Mouse (Mus musculus) urinary bladder, adult 2 months (tissue): ENCODE data around the gene Gmds. TPM values are rescaled to one million over a fixed set of nuclear protein-coding genes. Genes with fewer than 3 reads are reported as not detected.
A peak's percentile ranks its signal among the peaks of the same experiment; 100 is the strongest.

ENCODE experiments used
- DNase-seq: peaks from one replicate; pipeline ENCODE4 v3.0.0; 2022; ENCODE audit warnings: low spot score
- polyA plus RNA-seq: library from polyadenylated mRNA; depleted of rRNA; stranded (reverse); fragments of >200 nt; gene quantifications from 2 replicates; pipeline ENCODE4 v1.2.3, GENCODE M21; 2012

Gene Gmds
- polyA plus RNA-seq, 1 experiment = 15.4 TPM

DNA sequence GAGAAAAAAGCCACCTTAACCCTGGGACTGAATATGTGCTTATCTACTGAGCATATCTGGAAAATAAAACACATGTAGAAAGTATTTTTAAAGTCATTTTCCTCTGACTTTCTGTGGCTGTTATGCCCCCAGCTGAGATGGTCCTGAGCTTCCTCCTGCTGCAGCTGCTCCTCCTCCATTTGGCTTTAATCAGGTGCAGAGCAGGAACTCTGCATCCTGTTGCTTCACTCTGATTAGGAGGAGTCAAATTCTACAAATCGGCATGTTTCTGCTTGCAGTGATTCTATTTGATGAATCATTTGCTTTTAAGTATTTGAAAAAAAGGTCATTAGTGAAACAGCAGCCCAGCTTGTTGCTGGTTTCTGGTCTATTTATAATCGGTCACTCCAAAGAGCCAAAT, 177.0 kb downstream of the Gmds start:
- no peak for DNase-seq

DNA sequence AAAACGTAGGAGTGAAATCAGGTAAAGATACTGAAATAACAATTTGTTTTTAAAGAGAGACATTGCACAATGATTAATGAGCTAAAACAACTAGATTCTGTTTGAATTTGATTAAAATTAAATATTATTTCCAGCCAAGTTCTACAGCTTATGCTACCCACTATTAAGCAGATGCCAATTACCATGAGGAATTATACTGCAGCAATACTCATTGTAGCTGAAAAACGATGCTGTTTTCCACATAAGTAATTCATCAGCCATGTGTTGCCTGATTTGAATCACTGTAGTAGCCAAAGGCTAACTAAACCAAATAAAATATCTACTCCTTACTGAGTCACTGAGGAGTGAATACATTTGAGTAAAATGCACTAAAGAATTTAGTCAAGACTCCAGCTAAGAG, 180.3 kb downstream of the Gmds start:
- DNase-seq = no peak

DNA sequence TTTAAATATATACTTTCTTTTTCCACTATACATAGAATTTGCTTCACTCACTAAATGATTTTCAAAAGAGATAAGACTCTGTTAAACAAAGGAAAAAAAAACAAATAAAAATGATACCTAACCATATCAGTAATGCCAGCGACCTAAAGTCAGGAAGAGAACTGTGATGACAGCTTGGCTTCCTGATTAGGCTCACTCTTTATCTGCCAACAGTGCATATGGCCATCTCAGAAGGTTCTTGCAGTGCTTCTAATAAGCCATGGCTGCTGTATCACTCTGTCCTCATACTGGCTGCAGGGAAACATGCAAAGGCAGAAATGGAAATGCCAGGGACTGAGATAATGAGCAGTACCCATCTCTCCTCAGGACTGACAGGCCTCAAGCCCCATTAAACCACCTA, 192.6 kb downstream of the Gmds start:
- no peak for DNase-seq

DNA sequence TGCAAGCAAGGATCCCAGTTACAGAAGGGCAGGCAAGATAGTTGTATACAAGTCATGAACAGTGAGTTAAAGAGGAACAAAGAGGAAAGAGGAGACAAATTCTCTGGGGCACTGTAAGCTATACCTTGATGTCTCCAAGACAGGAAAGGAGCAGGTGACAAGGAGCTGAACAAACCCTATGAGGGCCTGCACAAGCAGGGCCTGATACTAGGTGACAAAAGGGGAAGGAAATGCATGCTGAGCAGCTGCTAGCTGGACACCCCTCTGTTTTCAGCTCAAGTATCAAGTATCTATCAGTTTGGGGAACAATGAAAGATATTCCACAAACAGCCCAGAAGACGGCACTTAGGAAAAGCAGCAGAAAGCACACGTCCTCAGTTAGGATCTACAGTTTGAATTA, 193.4 kb downstream of the Gmds start:
- DNase-seq = no peak

DNA sequence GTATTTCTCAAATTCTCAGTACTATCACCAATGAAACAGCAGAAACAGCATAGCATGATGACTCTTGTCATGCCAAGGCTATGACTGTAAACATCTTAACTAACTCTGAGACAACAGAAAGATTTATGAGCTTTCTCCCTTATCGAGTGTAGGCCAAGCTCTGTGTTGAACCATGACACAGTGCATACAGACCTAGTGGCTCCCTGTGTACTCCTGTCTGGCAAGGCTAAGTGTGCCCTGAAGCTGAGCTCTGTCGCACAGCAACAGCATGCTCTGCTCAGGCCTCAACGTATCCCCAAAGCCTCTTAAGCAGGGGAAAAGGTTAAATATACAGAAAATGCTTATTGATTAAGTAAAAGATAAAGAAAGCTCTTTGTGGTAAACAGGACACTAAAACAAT, 194.9 kb downstream of the Gmds start:
- peak; percentile 20 for DNase-seq

DNA sequence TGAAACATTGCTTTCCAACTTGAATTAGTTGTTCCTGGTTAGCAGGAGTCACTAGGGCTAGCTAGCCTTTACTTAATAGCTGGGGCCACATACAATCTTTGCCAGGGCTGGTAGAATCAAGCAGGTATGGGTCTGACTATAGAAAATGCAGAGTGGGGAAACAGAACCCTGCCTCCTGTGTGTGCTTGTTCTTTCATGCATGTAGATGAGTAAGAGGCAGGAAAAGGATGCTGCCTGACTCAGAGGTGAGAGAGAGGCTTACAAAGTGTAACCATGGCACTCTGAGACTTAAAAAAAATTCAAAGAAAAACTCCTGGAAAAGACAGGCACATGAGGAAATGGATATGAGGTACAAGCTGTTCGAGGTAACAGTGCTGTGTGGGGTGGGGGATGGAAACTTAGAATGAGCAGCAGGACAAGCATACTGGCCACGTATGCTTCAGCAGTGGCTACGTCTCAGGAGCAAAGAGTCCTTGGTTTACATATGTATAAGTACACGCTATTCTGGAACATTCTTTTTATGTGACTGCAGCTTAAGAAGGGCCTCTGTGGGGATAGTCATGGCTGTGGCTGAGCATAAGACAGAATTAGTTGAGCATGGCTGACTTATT, 203.8 kb downstream of the Gmds start:
- DNase-seq = no peak

DNA sequence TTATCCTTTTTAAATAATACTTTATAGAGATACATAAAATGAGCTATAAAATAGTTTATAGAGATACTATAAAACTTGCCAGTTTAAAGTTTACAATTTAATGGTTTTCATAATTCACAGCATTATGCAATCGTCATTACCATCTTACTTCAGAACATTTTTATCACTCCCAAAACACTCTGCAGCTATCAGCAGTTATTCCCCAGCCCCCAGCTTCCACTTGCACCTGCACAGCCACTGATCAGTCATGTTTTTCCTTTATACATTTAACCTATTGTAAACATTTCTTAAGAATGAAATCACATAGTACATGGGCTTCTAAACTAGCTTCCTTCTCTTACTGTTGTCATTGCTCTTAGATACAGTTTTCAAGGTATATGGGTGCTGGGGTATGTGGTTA, 208.6 kb downstream of the Gmds start:
- DNase-seq = no peak

DNA sequence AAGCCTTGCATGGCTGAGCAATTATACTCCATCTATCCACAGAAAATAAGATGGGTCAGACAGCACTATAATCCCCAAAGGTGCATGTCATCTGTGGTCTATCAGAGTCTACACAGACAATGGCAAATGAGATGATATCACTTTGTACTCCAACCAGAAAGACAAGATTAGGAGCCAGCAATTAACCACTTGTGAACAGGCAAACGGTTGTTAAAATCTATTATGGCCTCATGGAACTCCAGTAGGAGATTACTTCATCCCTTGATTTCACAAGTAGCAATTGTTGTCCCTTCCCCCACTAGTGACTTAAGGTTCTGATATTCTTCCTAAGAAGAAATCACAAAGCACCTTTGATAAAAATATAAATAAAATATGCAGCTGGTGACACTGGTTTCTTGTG, 220.2 kb downstream of the Gmds start:
- DNase-seq = no peak

DNA sequence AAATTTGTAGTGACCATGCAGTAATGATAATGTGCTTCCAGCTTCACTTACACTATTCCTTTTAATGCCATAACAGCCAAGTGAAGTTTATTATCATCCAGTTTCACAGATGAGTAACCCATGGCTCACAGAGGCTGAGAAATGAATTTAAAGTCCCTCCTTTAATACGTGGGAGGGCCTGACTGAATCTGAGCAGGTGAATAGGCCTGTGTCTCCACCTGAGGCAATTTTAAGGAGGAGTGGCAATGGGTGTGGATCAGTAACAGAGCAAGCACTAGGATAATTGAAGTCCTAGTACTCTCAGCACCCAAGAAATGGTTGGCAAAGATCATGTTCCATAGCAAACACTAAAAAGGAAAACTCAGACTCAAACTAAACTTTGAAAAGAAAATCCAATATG, 223.1 kb downstream of the Gmds start:
- no peak for DNase-seq

DNA sequence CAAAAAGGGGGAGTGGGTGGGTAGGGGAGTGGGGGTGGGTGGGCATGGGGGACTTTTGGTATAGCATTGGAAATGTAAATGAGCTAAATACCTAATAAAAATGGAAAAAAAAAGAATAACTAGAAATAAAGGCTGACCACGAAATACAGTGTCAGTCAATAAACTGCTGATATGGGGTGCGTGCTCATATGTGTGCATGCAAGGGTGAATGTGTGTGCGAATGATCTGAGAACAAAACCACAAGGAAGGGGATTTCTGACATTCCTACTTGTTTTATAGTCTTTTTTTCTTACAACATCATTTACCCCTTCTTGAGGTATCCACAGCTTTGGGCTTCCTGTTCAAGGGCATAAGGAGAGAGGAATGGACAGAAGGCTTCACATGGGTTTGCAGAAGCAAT, 224.7 kb downstream of the Gmds start:
- DNase-seq = no peak

DNA sequence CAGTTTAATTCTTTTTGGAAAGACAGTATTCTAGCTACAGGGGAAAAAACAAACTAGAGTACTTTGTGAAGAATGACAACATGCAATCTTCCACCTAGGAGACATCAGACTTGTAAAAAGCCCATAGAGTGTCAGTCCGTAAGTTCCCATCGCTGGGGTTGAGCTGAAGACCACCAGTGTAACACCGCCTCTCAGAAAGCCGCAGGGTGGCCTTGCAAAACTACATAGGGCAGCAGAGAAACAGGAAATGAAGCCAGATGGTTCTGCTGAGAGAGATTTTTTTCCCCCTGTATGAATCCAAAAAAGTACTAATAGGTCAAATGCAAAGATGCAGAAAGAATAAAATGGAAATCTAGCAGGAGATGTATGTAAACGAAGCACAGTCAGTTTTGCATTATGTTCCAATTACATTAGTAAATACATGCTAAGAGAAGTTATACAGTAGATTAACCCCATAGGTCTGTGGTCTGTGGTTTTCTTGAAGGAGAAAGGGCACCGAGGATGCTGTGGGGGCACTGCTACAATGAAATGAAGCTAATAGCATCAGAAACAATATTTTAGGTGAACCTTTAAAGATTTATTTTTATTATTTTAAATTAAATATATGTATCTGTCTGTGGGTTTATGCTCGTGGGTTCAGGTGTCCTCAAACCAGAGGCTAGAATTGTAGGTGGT, 250.1 kb downstream of the Gmds start:
- no peak for DNase-seq

DNA sequence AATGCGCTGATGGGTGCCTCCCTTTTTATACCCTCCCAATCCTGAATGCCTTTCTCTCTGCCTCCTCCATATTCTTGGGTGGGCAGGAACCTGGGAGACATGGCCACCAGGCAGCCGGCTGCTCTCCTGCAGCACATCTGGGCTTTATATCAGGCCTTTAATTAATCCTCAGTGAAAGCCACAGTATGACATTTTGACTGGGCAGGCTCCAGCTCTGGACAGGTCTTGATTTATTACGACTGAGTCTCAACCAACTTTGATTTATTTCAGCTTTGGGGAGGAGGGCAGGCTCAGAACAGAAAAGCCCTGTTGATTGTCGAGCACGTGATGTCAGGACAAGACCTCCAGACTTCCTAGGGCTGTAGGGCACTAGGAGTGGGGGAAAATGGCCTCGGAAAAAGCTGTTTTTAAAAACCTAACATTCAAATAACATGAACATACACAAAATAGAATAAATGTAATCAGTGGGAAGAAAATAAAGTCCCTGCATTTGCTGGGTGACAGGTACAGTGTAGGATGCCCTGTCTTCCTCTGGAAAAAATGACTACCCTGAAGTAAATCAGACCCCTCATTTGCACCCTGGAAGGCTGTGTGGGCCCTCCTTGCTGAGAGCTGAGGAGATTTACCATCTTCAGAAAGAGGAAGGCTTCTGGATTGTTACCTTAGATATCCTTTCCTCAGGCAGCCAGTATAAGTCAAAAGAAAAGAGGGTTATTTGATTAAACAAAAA, 257.9 kb downstream of the Gmds start:
- DNase-seq = no peak

DNA sequence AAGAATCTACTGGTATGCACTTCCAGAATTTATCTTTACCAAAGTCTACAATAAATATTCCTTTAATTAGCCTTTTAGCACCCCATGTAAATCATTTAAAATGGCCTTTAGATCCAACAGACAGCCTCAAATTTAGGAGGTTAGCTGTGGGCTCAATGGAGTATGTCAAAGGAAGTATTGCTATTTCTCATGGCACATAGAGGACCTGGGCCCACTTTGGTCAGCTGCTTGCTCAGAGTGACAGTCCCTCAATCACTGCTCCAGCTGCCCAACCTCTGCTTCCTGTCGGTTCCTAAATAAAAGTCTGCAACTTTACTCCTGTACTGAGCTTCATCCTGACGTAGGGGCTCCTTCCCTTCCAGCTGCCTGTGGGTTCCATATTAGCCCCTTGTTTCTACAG, 264.9 kb downstream of the Gmds start:
- no peak for DNase-seq

DNA sequence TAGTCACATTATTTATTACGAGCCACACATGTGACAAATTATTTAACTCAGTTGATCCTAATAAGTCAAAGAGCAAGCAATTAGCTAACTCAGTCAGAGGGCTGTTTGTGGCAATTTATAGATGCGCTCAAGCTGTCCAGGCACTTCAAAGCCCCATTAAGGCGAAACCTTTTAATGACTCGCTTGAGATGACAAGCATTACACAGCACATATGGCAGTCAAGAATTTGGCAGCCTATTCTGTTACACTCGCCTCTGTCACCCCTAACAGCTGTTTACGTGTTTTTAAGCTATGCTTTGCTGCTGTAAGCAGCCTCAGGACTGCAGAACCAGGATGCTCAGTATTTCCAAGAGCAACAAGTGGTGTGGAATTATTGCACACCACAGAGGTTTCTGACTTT, 283.2 kb downstream of the Gmds start:
- no peak for DNase-seq

DNA sequence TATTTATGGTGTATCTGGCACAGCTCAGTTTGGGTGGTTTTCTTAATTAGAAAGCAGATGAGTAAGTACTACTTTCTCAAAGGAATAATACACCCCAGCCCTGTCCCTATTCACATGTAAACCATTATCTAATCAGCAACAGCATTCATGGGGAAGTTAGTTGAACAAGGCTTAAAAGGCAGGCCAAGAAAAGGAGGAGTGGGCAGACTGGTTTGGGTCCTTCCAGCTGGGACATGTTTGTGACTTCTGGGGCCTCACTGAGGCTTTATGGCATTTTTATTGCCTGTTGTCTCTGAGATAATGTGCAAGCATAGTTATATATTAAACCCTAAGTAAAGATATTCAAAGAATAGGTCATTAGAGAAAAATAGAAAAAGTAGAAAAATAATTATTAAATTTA, 285.0 kb downstream of the Gmds start:
- DNase-seq = no peak

DNA sequence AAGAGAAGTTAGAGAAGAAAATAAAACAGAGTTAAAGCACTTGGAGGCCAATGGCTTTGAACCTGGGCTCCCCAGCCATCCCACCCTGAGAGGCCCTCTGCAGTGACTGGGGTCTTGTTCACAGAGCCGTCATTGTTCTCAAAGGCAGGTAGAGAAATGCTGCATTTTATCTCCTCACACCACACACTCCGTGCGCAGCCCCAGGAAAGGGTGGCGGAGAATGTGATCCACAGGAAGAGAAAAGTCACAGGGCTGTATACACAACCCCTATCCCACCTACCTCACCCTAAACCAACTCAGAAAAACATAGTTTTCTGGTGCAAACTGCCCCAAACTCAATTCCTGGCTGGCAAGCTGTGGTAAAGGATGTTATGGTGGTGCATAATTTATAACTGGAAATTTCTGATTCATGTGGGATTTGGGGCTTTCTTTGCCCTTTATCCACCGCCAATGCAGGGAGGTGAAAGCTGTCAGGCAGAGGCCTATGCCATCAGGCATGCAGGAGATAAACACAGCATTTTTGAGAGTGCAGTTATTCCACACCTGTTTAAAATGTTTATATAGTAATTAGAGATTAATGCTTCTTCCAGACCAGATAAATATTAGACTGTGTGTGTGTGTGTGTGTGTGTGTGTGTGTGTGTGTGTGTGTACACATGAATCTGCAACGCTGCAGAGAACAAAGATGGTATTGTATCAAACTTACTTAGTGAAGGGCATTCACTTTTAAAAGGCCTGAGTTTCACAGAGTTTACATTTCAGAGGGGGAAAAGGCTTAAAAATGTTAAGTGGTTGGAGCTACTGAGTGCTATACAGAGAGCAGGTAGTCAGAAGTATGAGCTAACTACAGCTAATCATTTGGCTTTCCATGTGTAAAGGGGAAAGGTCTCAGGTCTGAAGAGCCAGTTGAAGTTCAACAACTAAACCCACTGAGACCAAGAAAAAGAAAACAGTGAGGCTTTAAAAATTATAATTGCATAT, 290.3 kb downstream of the Gmds start:
- DNase-seq = no peak

DNA sequence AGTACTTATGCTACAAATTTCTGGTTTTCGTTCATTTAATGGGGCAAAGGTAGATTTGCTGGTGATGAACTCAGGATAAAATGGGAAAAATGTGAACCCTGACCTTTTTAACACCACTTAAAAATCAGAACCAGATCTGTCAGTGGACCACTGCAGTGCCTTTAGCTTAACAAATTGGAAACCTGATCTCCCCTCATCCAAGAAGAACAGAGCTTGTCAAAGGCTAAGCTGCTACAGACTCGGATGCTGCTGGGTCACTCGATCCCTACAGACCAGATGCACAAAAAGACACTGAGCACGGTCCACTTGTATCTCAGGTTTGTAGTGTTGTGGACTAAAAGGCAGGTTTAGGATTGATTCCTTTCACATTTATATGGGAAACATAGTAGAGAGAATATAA, 291.6 kb downstream of the Gmds start:
- no peak for DNase-seq

DNA sequence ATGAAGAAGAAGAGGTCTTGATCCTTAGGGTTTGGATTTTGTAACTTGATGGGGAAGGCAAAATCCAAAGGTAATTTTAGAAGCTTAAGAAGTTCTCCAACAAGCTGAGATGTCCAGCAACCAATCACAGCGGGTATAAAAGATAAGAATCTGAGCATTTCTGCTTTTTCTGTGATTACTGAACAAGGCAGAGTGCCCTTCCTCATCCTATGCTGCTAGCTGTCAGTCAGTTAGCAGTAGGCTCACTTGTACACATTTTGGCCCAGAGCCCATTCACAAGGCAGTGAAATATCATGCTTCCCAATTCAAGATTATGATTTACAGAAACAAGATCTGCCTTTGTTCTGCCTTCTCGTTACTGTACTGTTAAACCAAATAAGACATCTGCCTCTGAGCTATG, 295.8 kb downstream of the Gmds start:
- DNase-seq = no peak

DNA sequence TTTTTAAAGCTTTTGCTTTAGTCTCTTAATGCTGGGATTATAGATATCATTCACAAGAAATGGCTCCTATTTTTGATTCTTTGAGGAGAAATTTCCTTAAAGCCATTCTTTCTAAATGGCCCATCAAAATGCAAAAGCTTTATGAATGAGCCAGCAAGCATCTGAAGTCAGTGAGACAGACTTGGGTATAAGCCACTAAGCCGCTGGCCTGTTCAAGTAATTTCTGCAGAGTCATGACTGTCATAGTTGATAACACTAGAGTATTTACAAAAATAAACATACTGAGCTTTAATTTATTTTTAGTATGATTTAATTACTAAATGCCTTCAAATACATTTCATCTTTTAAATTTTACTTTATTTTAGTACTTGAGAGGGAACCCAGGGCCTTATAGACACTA, 297.7 kb downstream of the Gmds start:
- DNase-seq = no peak

DNA sequence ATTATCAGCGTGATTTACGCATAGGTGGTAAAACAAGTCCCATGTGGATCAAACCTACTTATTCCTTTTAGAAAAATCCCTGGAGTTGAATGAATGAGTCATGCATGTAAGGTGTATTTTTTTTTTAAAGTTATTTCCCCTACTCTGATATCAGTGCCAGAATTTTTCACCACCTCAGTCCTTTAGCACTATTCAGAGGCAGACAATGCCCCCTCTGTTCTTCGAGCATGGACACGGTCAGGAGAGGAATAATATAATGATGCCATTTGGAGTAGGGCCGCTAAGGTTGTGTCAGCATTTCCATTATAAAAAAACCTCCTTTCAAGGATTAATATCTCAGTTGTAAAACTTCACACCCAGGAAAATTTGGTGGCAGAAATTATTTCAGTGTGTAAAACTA, 301.6 kb downstream of the Gmds start:
- DNase-seq = no peak

DNA sequence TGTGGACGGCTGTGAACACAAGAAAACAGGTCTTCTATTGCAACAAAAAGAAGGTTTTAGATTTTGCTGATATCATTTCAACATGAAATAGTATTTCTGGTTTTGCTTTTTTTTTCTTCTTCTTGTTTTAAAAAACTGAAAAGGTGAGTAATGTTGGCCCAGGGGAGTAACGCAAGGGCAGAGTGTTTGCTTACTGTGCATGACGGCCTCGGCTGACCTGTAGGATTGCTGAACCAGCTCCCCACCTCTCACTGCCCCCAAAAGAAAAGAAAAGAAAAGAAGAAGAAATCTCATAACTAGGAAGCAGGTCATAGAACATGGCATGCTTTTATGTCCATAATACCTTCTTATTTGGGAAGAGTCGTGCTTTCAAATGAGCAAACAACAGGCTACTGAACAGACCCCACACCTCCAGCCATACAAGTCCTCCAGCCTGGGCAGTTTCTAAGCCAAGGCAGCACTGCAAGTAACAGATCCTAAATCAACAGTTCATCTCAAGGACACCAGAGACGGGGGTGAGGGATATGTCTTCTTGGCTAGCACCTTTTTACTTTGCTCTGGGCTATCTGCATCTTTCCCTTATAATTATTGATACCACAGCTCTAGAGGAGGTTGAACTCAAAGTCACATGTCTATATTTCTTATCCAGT, 303.6 kb downstream of the Gmds start:
- DNase-seq = no peak

DNA sequence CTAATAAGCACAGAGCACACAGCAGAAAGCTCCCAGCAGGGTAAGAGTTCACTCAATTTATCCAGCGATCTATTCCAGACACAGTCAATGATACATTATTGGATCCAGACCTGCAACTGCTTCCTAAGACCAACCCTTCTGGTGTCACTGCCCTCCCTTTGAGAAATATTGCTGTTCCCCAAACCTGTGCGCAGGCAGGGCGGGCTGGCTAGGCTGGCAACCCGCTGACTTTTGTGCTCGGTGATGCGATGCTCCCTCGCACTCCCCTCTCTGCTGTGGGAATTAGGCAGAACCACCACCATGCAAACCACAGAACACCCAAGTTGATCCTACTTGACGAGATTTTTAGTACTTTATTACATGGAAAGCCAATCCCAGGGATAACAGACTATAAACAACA, 304.4 kb downstream of the Gmds start:
- no peak for DNase-seq
